Mouse (Mus musculus): ENCODE measurements around the gene Abhd6. TPM values are rescaled to one million over a fixed set of nuclear protein-coding genes. Genes with fewer than 3 reads are reported as not detected.

Abhd6 gene
- total RNA-seq, 2 experiments from 2014 or later = 76.2 to 80.1 TPM

DNA sequence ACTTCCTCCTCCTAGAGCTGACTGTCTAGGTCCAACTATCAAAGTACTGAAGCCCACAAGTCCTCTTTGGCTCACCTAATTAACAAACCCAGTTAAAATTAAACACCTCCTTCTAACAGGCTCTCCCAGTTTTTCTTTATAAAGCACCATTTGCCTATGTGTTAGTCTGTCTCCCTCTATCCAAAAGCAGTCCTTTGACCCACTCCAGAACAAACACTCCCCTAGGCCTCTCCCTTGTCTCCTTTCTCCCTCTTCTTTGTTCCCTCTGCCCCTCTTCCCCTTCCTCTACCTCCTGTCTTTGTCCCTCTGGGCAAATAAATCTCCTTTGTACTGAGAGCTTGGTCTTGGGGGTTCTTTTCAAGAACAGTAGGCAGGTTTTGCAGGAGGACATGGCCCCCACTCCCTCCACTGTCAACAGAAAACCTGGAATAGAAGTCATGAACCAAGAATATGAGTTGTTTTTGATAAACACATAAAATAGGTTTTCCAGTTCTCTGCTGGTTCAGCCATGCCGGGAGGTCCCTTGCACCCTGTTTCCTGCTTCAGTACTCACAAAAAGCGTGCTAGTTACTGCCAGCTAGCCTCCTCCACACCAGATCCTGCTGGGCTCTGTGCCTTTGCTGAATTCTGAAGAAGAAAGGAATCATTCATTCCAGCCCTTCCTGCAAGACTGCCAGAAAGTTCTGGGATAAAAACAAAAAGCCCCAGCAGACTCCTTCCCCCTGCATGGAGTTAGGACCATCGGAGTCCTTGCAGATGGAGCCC lies 60.0 kb downstream of the Abhd6 start:
- peak; percentile 52 to 53 for DNase-seq

DNA sequence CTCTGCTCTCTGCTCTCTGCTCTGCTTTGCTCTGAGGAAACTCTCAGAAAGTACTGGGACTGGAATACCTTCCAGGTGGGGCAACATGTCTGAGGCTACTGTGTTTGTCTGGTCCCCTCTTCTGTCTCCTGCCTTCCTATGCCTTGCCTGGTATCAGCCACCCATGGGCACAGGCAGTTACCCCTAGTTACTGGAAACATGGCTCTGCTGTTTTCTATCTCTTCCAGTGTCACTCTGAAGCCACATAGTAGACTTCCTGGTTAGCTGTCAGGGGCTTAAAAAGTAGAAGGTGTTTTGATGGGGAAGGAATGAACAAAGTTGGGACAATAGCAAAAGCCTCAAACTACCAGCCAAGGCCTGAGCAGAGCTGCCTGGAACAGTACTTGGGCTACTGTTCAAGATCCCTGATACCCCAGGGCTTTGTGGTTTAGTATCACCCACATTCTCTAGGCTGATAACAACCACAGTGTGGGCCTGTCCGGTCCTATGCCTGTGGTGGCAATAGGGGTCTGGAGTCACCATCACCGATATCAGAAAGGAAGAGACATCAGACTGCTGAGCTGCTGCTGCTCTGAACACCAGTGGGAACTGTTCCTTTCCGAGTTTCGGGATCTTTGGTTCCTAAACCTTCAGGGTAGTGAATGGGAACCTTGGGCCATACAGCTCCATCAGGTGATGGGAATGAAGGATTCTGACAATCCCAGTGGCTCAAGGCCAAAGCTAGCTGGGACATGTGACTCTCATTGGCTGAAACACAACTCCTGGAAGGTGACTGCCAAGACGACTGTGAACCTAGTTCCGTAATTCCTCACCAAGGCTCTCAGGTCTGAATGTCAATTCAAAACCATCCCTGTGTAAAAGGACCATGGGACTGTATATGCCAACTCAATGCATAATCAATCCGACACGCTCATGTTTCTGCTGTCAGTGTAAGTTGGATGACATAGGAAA lies 61.4 kb downstream of the Abhd6 start:
- no peak for DNase-seq

DNA sequence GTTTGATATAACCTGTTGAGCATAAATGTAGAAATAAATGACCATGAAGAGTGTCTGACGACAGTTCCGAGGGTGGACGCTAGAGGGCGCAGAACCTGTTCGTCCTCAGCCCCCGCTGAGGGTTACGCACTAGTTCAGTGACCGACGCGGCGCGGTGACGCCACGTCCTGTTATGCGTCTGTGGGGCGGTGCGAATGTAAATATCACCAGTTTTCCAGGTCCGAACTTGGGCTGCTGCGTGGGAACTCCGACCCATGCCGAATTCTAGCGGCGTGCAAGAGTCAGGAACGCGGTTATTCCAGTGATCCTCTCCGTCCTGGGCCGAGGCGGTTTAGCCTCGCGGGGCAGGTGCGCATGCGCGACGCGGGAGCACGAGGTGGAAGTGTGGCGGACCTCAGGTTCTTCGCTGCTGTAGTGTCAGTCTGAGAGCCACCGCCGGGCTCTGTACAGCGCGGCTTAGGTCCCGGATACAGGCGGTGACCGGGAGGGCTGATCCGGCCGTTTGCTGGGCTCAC lies 77.5 kb downstream of the Abhd6 start, which contains the start of gene Rpp14:
TSS of gene Rpp14 (plus strand) at position 203 of the 515 bp plus-strand sequence.
- DNase-seq = peak; percentile 95

DNA sequence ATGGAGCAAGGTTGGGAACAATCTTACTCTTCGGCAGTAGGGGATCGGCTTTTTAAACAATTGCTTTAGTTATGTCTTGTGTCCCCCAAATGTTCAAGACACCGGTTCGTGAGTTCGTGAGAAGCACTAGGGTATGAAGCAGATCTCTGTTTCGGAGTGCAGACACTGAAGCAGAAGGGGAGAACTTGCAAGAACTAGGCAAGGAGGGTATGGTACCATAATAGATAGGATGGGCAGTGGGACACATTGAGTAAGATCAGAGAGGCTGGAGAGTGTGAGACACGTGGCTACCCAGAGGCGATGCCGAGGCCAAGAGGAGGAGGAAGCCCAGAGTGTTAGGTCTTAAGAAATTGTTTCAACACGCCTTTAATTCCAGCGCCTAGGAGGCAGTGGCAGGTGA lies 78.0 kb downstream of the Abhd6 start:
- DNase-seq = no peak

DNA sequence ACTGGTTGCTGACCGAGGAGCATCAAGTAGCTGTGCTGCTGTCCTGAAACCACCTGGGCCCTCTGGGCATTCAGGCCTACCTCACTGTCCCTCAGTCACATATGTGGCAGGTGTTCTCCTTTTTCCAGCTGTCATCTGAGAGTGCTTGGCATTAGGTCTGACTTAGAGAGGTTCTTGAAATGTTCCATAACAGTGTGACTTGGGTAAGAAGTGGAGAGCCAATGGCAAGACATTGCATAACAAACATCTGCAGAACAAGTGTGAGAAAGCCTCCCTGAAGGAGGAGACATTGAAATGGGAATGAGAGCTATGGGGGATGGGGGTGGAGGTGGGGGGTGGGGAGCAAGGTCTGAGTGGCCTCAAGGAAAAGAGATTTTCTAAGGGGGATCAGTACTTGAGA lies 80.2 kb downstream of the Abhd6 start:
- no peak for DNase-seq

DNA sequence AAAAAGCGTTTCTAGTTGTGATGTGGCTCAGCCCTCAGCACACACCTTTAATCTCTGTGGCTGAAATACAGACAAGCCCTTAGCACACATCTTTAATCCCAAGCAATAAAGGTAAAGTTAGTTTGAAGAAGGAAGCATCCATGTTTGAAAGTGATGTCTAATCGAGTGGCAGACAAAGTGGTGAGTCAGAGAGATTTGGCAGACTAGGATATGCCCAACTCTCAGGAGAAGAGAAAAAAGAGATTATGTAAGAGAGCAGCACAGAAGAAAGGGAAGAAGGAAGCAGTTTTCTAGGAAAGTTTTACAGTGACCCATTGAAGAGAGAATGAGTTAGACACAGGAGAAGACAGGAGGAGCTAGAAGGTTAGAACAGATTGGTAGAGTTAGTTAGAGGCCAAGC lies 86.3 kb downstream of the Abhd6 start:
- no peak for DNase-seq

DNA sequence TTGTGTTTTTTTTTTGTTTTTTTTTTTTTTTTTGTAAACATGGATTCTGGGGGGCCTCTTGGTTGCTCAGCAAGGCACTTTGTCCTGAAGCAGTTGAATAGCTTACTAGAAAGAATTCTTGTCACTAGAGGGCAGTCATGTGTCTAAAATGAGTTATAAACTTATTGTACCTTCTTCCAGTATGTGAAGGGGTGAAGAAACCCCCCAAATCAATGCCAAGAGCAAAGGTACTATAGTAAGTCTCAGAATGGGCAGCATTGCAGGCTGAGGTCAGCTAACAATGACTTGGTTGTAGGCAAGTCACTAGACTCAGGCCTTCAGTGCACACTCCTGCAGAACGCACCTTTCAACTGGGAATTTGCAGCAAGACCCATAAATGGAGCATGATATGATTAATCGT lies 89.9 kb downstream of the Abhd6 start:
- no peak for DNase-seq

DNA sequence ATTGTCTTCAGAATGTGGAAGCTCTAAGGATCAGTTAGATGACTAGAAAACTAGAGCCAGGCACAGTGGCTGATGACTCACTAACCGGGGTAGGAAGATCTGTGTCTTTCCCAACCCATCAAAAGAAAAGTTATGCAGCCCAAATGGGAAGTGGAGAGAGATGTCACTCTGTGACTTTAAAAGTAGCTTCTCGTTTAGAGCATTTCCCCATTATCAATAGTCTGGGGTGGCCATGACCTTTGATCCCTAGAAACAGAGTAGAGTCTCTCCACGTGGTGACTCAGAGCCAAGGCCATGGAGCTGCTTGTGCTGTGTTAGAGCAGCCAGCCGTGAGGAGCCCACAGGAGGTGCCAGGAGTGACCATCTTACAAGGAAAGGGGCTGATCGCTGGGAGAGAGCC lies 90.7 kb downstream of the Abhd6 start:
- DNase-seq = no peak

DNA sequence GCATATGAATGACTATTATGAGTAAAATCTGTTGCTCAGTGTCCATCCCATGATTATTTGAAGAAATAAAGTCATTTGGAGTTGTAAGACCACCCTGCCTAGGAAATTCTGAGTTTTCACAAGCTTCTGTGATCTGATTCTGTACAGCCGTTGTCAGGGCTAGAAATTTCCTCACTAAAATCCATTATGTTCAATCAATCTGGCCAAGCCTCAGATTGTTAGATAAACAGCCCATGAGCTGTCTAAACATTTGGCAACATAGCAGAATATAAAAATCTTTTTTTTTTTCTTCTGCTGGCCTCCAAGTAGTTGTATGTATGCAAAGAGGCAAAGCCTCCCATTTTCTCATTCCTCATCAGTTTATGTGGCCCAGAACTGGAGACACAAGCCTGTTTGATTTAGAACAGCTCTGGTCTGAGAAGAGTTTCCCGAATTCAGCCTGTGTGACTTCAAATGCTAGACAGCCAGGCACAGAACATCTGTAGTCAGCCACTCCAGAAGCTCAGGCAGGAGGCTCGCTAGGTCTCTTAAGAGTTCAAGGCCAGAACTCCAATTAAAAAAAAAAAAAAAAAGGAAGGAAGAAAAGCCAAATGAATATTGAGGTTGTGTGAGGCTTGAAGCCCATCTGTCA lies 92.3 kb downstream of the Abhd6 start:
- no peak for DNase-seq

DNA sequence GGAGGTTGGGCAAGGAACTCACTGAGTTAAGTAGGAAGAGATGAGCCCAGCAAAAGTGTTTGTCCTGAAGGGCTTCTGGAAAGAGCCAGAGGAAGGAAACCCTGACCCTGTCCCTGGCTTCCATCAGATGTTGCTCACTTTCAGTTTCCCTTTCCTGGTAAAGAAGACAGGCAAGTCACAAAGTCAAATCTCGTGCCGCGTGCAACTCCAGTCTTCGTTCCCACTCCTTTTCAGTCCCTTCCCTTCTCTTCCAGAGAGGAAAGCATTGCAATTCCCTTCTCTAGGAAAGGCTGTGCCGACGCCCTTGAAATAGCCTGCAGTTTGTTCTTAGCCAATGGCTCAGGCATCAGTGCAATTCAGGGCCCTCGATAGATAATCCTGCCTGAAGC lies 92.9 kb downstream of the Abhd6 start:
- DNase-seq = no peak

DNA sequence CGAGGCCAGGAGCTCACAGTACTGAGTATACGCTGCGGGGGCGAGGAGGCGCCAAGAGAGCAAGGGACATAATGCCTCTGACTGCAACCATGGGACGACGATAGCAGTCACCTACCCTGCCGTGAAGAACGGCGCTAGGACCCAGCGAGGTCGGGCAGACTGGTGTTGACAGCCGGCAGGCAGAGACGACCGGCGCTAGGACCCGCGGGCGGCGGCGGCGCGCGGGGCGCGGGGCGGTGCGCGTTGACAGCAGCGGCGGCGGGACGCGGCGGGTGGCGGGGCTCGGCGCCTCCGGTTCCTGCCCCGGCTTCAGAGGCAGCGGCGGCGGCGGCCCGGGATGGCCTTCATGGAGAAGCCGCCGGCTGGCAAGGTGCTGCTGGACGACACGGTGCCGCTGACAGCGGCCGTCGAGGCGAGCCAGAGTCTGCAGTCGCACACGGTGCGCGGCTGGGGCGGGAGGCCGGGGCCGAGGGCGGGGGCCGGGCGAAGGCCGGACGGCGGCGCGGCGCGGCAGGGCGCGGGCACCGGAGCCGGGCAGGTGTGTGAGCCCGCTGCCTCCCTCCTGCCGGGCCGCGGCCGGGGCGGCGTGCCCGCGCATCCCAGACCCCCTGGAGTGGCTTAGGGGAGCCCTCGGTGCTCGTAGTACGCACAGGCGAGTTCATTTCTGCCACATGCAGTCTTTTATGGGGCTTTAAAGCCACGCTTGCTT lies 95.4 kb downstream of the Abhd6 start, which contains the start of gene Pxk:
TSS of gene Pxk (plus strand) at position 234 of the 709 bp plus-strand sequence.
- DNase-seq = peak; percentile 92 to 94

DNA sequence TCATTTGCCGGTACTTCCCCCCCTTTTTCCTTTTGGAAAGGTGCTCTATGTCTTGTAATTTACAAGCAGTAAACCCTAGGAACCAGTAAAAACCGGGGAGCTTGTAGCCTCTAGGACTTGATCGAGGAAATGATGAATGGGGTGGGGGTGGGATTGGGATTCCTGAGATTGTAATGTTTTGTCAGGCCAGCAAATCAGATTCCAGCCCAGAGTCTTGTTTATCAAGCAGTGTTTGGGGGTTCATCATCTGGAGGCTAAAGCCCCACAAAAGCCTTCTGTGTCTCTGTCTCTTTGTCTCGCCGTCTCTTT lies 95.9 kb downstream of the Abhd6 start:
- DNase-seq = no peak

DNA sequence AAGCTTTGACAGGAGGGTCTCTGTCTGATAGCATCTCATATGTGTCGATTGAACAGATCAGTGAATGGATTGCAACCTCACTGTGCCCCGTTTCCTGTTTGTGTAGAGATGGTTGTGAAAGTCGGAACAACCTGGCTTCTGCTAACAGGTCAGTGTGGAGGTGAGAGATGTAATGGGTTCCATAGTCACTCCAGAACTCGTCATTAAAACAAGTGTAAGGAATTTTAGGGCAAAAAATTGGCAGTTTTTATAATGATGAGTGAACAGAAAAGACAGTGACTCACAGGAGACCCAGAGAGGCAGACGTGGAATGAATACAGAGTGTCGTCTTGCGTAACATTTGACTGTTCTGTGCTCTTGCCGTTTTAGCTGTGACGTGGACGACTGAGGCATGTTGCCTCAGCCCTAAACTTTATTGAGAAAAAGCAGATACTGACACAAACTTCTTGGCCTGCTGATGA lies 96.9 kb downstream of the Abhd6 start:
- no peak for DNase-seq

DNA sequence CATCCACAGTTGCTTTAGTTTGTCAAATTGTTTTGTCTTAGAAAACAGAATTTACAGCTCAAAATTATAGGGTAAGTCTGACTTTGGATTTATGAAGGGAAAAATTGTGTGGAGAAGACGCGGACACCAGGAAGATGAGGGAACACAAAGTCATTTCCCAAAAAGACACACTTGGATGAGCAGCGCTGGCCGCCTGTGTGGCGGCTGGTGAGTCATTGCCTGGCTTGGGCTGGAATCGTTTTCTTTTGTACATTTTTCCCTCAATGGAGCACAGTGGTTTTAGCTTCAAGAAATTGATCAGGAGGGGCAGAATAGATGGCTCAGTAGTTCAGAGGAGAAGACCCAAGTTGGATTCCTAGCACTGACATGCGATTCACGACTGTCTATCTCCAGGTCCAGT lies 99.2 kb downstream of the Abhd6 start:
- no peak for DNase-seq

DNA sequence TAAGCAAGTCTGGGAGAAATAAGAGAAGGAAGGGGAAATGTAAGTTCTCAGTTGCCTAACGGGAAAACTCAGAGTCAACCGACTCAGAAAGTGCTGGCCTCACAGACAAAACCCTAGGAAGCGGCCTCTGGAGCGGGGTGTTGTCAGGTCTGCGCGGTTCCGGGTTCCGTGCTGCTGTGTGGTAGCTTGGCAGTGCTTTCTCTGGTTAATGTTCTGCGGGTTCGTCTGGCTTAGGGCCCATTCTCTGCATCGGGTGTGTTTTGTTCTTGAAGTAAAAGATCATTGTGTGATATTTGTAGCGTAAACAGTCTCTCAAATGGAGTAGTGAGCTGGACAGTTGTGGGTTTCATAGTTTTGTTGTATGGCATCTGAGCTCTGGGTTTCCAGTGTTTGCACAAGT lies 100.0 kb downstream of the Abhd6 start:
- DNase-seq = no peak

Other genes starting within 250 kb of the Abhd6 start
- gene Gm26661, start 211.3 kb upstream of the Abhd6 start, total RNA-seq (2021) = not detected
- 10 to 100 TPM; 37.0 to 73.4 TPM for gene Flnb, start 184.9 kb upstream of the Abhd6 start, total RNA-seq (2021)
- not detected for gene Gm45521, start 45.6 kb upstream of the Abhd6 start, total RNA-seq (2021)
- gene Dnase1l3, start 8.3 kb upstream of the Abhd6 start, total RNA-seq (2021) = not detected
- 10 to 100 TPM; 26.5 to 30.9 TPM for gene Rpp14, start 77.5 kb downstream of the Abhd6 start, total RNA-seq (2021)
- 10 to 100 TPM; 26.8 to 32.8 TPM for gene Pxk, start 95.3 kb downstream of the Abhd6 start, total RNA-seq (2021)
- 100 to 1,000 TPM; 185 to 197 TPM for gene Pdhb, start 170.1 kb downstream of the Abhd6 start, total RNA-seq (2021)
- gene Kctd6, start 211.2 kb downstream of the Abhd6 start, total RNA-seq (2021) = 10 to 100 TPM; 76.1 to 78.8 TPM

All from layer of hippocampus, postnatal 36 days (tissue).